Mouse (Mus musculus): ENCODE data around the gene Tango6. TPM values are rescaled to one million over a fixed set of nuclear protein-coding genes. Genes with fewer than 3 reads are reported as not detected.

Tango6 gene
- polyA plus RNA-seq, 2 experiments from 2014 or later: 8.6 to 16.3 TPM

DNA sequence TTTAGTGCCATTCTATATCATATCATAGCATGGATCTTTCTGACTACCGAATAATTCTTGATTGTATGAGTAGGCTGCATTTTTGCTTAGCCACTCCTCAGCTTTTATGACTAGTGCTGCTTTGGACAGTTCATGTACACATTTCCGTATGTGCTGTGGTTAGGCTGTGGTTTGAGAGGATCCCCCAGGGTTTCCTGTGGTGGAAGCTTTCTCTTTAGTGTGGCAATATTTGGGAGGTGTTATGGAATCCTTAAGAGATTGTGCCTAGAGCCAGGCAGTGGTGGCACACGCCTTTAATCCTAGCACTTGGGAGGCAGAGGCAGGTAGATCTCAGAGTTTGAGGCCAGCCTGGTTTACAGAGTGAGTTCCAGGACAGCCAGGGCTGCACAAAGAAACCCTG is 18.5 kb downstream of the Tango6 start:
- no peak for ATAC-seq

DNA sequence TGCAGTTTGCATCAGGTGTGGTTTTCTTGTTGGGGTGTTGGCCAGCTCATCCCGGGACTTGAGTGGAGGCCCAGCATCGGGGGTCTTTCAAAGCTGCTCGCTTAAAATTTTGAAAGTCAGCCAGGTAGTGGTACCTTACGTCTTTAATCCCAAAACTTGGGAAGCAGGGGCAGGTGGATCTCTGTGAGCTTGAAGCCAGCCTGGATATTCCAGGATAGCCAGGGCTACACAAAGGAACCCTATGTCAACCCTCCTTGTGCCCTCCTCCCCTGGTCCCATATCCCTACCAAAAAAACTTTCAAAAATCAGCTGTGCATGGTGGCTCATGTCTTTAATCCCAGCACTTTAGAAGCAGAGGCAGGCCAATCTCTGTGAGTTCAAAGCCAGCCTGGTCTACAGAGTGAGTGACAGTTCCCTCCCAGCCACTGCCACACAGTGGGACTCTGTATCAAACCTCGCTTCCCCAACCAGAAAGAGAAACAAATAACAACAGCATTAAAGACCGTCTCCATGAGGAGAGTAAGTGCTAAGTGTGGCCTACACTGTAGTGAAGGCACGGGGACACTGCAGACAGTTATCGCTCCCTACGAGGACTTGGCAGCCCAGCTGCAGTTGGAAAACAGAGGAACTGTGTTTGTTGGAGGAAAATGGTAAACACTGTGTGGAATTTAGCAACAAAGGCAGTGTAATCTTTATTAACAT is 21.5 kb downstream of the Tango6 start:
- no peak for ATAC-seq

DNA sequence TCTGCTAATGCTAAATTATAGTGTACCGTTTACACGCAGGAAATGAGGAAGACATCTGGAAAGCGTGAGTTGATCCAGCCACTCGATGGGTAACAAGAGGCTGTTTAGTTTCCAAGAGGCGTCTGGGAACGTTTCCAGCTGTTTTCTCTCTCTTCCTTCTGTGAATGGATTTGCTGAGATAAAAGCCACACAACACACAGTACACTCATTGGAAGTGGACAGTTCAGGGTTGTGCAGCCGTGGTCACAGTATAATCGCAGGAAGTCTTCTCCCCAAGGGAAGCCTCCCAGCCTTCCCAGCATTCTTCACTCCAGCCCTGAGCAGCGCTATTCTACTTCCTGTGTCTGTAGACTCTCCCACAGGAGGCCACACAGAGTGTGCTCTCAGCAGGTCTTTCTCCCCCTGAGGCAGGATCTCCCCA is 22.0 kb downstream of the Tango6 start:
- ATAC-seq: no peak

DNA sequence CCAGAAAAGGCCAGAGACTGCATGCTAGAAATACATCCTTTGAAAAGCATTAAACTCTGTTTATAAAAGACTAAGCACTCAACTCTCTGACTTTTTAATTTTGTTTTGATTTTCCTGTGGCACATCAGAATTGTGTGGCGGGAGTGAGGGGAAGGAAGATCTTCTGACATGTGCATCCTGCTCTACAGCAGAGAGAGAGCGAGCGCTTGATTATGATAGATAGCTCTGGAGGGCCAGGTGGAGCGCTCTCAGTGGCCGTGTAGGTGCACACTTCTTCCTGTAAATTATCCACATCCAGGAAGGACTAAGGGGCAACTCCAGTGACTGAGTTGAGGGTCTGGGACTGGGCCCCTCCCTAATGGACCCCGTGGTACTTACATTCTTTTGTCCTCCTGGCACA is 23.3 kb downstream of the Tango6 start:
- ATAC-seq: no peak

DNA sequence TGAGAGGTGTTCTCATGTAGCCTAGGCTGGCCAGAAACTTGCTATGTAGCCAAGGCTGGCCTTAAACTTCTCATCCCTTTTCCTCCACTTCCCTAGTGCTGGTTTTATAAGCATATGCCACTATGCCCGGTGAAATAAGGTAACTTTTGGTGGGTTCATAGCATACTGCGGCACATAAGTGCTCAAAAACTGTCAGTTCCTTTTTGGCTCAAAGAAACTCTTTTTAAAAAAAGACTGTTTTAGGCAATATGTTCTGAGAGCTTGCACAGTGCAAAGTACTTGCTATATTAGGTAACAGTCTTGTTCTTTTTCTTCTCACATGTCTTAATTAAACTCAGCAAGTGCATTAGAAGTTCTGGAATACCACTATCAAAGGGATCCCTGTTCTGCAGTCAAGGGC is 27.1 kb downstream of the Tango6 start:
- ATAC-seq: no peak

DNA sequence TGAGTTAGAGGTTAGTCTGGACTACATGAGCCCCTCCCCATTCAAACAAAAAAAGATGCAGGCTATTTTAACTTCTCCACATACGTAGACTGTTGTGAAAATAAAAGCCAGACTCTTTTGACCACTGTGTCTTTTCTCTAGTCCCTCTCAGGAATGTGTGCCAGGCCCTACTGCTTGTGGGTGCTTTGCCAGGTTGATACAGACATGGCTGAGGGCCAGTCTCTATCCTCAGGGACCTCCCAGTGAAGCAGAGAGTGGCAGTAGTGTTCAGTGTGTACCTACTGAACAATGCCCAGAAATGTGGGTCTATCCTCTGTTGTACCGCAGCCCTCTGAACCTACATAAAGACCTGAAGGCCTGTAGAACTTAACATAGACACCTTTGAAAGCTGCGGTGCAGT is 29.6 kb downstream of the Tango6 start:
- ATAC-seq: no peak

DNA sequence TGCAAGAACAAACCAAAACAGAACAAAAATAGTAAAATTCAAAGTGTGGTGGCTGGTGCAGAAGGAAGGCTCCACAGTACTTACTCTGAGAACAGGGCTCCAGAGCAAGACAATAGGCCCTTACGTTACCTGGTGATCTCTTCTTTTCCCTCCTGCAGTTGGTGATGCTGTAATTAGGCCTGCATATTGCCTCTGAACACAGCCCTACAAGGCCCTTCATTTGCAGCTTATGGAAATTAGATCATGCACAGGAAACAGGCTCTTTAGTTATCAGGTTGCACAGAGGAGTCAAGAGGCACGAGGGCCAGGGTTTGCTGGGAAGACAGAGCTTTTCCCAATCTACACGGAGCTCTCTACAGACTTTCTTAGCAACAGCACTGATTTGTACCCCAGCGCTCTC is 31.4 kb downstream of the Tango6 start:
- no peak for ATAC-seq

DNA sequence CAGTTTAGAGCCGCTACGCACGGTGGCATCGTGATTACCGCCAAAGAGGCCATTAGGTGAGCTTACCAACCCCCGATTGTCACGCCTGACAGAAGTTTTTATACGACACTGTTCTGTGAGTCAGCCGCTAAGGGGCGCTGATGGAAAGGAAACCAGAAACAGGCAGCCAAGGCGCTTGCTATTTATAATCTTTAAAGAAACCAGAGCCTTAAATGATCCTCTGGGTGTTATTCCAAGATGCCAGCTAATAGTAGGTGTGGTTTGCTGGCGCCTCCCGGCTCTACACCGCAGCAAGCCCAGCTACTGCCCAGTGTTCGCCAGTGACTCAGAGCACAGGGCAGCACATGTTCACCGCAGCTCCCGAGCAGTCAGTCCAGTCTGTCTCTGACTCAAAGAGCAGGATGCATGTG is 35.2 kb downstream of the Tango6 start:
- ATAC-seq: peak; percentile 39

DNA sequence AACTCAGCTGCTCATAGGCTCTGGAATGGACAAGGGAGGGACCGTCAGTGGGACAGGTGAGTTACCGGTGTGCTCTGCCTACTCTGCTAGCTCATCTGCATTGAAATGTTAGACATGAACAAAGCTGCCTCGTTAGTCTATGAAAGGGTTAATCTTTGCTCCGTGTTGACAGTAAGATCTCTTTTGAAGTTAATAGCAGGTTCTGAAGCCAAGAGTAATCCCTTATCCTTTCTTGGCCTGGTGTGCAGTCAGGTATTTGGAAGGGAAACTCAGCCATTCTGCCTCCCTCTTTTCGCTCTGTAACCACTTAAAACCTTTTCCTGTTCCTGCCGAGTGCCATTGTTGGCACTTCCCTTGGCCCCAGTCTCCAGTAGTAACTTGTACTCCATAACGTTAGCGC is 38.1 kb downstream of the Tango6 start:
- ATAC-seq: no peak

DNA sequence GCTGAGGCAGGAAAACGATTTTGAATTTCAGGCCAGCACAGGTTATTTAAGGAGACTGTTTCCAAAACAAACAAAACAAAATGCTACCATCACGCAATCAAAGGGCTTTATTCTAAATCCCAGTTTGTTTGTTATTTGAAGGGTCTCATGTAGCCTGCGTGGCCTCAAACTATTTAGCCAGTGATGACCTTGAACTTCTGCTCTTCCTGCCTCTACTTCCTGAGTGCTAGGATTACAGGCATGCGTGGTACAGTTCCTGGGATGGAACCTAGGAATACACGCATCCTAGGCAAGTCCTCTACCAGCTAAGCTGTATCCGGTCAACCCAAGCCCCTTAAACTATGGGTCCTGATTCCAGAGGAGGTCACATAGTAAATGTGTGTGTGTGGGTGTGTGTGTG is 39.6 kb downstream of the Tango6 start:
- ATAC-seq: no peak

DNA sequence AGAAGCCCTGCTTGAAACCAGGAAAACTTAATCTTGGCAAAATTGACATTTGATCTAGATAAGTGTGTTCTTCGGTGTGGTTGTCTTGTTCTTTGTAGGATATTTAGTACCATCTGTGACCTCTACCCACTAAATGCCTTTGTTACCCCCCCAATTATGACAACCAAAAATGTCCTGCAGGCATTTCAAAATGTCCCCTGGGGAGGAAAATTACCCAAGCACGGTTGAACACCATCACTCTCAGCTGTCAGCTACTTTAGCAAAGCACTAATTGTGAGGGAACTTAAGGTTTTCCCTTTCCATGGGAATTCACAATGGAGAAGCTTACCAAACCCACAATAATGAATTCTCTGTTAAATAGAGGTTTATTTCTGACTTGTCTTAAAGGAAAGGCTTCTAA is 41.1 kb downstream of the Tango6 start:
- no peak for ATAC-seq

DNA sequence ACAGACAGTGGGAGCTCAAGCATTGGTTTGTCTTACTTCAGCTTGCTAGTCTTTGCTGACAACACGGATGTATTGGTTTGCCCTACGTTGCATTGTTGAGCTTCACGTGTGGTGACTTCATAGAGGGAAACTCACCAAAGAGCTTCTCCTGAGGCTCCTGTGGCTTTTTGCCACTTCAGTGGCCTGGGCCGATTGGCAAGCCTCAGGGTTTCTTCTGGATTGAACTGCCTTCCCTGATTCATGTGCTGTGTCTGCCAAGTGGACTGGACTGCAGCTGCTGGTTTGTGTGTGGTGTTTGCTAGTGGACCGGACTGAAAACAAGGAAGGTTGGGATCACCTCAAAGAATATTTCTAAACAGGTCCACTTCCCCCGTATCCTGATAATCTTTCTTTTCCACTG is 43.7 kb downstream of the Tango6 start:
- ATAC-seq: no peak

DNA sequence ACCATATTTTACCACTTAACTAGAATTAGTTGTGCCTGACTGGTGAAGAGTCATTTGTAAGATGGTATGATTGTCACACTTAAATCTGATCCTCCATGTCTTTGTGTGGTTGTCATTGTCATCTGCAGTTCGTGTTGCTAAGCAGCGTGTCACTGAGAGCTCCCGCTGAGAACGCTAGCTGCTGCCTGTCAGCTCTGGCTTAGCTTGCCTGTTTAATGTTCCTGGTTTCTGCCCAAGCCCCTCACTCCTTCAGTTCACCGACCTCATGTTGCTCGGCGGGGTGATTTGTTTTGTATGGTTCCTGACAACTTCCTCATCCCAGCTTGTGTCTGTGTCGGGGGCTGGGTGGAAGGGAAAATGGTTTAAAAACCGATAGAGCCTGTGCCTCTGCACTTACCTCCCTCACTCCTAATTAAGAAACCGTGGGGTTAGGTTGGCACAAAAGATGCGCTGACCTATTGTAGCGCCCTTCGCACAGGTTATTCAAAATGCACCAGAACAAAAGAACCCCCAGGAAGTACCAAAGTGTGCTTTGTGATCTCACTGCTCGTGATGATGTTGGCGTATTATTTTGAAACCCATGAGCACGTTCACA is 44.5 kb downstream of the Tango6 start:
- no peak for ATAC-seq

DNA sequence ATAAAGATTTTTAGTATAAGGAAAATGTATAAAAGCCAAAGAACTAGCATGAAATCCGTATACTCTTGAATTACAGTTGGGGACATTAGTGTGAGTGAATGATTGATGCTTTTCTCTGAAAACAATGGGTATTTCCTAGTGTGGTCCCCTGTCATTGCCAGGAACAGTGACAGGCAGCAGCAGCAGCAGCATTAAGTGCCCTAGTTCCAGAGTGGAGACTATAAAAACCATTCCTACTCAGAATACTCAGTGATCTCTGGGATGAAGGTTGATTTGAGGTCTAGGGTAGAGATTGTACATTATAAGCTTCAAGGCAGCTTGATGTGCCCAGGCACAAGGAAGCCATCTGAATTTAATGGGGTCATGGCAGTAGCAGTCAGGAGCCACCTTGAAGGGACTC is 45.0 kb downstream of the Tango6 start:
- ATAC-seq: no peak

DNA sequence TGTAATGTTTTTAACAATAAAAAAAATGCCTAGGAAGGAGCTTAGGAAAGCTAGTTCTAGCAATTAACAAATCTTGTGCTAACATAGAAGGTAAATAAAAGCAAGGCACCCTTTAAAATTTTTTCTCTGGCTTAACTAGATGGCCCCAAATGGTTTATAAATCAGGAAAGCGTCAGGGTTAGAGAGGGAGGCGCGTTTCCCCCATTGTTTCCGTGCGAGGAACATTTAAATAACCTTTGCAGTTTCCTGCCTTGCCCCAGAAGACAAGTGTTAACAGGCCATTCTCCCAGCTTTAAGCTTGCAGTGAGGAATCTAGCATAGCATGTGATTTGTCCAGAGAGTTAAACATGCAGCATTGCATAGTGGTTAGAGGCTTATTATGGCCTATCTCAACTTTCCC is 50.1 kb downstream of the Tango6 start:
- ATAC-seq: no peak

DNA sequence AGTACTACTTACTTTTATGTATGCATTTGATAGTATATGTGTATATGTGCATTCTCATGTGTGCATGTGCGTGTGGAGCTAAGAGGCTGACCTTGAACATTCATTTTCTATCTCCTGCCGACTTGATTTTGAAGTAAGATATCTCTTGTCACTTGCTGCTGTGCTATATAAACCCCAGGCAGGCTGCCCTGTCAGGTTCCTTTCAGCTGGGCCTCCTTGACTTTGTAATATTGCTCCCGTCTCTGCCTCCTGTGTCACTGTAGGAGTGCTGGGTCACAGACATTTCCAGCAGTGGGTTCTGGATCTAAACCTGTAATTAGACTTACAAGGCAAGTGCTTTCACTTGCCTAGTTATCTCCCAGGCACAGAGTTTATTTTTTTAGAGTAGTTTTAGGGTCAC is 50.8 kb downstream of the Tango6 start:
- no peak for ATAC-seq

DNA sequence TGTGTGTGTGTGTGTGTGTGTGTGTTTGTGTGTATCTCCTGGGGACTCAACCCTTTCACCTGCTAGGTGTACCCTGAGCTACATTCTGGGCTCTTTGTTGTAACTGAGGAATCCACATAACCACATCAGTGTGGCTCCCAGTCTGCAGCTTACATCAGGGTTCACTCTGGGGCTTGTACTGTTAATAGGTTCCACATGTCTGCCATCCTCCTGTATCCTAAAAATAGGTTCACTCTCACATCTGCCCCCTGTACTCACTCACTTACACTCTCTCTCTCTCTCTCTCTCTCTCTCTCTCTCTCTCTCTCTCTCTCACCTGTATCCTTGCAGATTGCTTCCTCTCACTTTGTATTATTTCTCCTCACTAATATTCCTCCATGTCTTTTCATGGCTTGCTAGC is 51.4 kb downstream of the Tango6 start:
- ATAC-seq: no peak

DNA sequence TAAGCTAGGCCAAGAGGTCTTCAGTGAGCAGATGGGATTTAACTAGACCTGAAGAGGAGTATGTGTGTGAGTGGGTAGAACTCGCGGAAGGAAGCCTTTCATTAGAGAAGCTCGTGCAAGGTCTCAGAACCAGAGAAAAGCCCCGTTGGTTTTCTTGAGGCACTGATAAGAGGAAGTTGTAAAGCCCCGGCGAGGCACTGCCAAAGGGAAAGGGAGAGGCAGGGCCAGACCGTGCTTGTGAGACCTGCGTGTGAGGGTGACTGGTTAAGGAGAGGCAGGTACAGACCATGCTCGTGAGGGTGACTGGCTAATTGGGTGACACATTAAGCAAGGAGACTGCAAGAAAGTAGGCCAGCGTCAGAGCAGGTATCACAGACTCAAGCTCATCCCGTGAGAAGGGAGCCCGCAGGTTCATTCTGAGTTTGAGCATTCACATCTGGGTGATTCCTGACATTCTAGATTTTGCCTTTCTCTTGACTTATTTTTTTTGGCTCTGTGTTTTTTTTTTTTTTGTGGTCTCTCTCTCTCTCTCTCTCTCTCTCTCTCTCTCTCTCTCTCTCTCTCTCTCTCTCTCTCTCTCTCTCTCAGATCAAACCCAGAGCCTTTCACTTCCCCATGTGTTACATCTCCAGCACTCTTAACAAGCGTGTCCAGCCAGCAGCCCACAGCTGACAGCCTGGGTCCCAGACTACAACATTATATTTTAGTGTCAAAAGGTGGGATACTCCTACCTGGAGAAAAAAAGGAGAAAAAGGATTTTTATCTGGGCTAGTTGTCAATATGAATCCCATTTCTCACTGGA is 54.2 kb downstream of the Tango6 start:
- ATAC-seq: no peak

DNA sequence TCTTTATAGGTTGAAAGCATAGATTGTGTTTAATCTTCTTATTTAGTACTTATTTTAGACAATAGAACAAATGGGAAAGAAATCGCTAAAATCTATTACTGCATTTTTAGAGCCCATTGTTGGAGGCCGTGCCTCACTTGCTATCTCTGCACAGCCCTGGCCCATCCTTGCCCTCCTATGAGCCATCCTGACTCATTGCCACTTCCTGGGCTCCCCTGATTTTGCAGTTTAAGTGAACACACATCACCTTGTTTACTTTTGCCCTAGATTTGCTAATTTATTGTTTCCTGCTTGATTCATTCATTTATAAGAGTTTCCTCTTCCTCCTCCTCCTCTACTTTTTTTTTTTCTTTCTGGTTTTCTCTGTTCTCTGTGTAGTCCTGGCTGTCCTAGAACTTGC is 55.0 kb downstream of the Tango6 start:
- no peak for ATAC-seq

DNA sequence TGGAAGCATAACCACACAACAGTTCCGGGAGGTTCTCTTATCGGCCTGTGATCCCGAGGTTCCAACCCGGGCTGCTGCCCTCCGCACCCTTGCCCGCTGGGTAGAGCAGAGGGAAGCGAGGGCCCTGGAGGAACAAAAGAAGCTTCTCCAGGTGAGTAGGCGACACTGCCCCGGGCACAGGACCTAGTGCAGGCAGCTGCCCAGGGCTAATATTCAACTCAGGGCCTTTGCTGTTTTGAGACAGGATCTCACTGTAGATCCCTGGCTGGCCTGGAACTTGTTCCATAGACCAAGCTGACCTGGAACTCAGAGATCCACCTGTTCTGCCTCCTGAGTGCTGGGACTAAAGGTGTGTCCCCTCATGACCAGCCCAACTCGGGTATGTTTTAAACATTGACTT is 59.5 kb downstream of the Tango6 start:
- ATAC-seq: no peak

DNA sequence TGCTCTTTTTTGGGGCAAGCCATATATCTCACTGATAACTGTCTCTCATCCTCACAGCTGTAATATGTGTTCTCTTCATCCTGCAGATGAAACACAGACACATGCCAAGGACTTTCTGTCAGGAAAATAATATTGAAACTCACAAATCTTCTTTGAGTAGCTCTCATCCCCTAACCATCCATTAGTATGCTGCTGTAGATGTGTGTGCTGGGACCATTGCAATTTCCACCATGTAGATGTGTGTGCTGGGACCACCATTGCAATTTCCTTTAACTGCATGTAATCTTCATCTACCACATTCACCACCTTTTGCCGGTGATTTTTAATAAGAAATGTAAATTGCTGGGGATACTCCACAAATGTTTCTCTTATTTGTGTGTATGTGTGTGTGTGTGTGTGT is 60.5 kb downstream of the Tango6 start:
- no peak for ATAC-seq

DNA sequence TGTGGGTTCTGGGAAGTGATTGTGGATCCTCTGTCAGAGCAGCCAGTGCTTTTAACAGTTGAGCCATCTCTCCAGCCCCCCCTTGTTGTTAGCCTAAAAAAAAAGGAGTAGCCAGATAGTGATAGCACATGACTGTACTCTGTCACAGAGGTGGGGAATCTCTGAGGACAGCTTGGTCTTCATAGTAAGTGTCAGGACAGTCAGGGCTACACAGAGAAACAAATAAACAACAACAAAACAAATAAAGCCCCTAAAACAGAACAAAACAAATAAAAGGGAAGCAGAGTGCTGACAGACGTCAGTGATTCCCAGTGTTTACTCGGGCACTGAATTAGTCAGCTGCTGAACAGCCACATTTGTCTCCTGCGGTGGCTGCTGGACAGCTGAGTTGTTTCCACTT is 70.6 kb downstream of the Tango6 start:
- ATAC-seq: no peak

DNA sequence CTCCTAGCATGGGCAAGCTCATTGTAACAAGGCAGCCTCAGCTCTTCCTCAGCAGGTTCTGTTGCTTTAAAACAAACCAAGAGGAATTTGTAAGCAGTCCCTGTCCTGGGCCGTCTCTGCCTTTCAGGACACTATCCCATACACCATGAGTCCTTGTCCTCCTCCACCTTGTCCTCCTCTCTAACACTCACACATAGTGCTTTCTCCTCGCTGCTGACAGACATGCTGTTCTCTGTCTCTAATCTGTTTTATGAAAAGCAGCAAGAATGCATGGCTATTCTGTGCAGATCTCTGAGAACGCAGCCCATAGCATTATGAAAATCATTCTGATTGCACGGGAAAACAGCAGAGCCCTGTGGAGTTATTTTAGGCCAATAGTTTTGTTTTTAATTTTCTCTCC is 78.4 kb downstream of the Tango6 start:
- ATAC-seq: no peak

DNA sequence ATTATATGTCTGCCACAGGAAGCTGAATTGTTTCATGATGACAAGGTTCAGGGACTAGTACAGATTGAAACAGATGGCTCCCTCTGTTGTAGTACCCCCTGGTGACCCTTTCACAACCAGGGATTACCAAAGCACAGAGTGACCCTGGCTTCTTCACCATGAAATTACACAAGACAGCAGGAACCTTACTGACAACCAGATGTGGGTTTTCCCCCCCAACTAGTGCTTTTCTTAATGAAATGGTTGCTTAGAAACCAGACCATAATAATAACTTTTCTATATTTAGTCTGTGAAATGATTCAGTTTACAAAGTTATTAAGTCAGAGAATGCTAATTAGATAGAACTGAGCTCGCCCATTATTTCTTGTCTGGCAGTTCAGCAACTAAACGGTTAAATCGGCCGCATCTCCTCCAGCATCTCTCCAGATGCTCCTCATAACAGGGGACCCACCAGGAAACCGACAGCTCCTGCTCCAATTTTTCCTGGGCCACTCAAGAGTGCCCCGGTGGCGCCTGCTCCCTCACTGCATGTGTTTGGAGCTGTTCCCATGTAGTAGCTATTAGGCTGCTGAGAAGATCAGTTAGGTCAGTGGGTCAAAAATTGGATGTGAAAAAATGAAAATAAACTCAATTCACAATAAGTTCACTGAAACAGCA is 79.1 kb downstream of the Tango6 start:
- no peak for ATAC-seq

All from CD4-positive, CD25-positive, alpha-beta regulatory T cell, adult 4 months (primary cell).